Mouse (Mus musculus): ENCODE results near the gene Klk9. TPM values are rescaled to one million over a fixed set of nuclear protein-coding genes. Genes with fewer than 3 reads are reported as not detected.

Gene Klk9
- polyA plus RNA-seq, 1 experiment, result not detected

DNA sequence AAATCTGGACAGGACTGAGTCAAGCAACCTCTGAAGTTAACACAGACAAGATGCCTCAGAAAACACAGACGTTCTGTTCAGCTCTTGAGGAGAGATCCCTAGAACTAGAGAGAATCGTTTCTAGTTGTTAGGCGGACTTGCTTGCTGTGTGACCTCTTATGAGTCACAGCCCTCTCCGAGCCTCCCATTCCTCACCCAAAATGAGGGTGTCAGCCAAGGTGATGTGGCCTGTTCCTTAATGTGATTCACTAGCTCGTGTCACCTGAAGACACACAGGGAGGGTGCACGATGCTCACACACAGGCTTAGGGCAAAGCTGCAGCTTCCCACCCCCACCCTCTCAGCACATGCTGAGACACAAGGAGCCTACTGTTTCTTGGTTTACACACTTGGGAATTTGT, 11.4 kb upstream of the Klk9 start:
- WGBS, result 42% methylated on average over 6 of the region's 6 CpGs
- H3K27ac ChIP-seq (ENCODE audit: insufficient read depth, low read depth, low read length), result no peak overlapping the region
- TF ChIP-seq CTCF (IDR thresholded peaks at IDR 0.05; ENCODE audit: extremely low read depth, insufficient read length, insufficient replicate concordance, low read depth, low read length), result no peak
- TF ChIP-seq POLR2A (IDR thresholded peaks at IDR 0.05; ENCODE audit: low read depth, low read length), result no peak

DNA sequence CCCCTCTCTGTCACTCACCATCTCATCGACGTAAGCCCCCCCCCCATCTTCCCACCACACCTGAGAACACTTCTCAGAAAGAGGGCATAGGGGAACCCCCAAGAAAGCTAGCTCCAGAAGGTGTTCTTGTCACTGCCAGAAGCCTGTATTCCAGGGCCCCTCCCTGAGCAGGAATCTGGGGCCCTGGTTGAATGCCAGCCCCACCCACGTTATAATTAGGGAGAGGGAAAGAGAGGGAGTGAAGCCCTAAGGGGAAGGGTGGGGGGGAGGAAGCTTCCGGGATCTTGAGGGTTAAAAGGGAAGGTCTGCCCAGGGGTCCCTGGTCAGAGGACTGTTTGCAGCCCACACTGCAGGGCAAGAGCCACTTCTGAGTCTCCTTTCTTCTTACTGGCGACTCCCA, 10.9 kb upstream of the Klk9 start, which contains the start of gene Klk10:
TSS of gene Klk10 (plus strand) at position 290 of the 400 bp plus-strand sequence.
- H3K4me1 ChIP-seq (ENCODE audit: control insufficient read depth, insufficient read depth, insufficient read length, low read length), result 0 out of 2 replicates have a peak, but pooled peaks cover 2% of the 10 kb centered on the region
- H3K27me3 ChIP-seq (ENCODE audit: control insufficient read depth, insufficient read depth, low read length), result no peaks in the 10 kb centered on the region
- H3K36me3 ChIP-seq (ENCODE audit: control insufficient read depth, insufficient read depth, low read length), result no peaks in the 10 kb centered on the region
- H3K4me3 ChIP-seq (ENCODE audit: low read depth, low read length), result no peak within 1 kb of the TSS
- no peak within 1 kb of the TSS for H3K27ac ChIP-seq (ENCODE audit: insufficient read depth, low read depth, low read length)
- WGBS, result 22% methylated on average over 5 of the region's 5 CpGs
- TF ChIP-seq CTCF (IDR thresholded peaks at IDR 0.05; ENCODE audit: extremely low read depth, insufficient read length, insufficient replicate concordance, low read depth, low read length) (no peak), POLR2A (IDR thresholded peaks at IDR 0.05; ENCODE audit: low read depth, low read length) (no peak)

More for the DNA sequence above, 11.4 kb upstream of the Klk9 start:
- Histone ChIP-seq H3K4me1 (ENCODE audit: control insufficient read depth, insufficient read depth, insufficient read length, low read length) (0 out of 2 replicates have a peak, but pooled peaks cover 2% of the 10 kb centered on the region), H3K27me3 (ENCODE audit: control insufficient read depth, insufficient read depth, low read length) (no peaks in the 10 kb centered on the region), H3K36me3 (ENCODE audit: control insufficient read depth, insufficient read depth, low read length) (no peaks in the 10 kb centered on the region), H3K4me3 (ENCODE audit: low read depth, low read length) (no peak overlapping the region)

DNA sequence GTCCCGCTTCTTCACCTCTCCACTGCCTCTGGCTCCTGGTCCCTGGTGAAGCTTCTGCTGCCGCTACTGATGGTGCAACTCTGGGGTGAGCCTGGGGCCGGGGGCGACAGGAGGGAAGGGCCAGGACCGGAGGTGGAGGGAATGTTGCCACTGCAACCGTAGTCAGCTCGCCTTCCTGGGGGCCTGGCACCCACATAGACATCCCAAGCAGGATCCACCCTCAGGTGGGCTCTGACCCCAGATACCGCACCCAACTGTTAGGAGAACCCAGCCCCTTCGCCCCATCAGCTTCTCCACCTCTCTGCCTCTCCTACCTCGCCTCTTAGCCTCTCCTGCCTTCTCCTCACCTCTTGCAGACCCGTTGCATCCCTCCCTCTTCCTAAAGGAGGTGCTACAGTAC, 10.2 kb upstream of the Klk9 start:
- 89% methylated on average over 11 of the region's 11 CpGs for WGBS
- no peak for TF ChIP-seq CTCF (IDR thresholded peaks at IDR 0.05; ENCODE audit: extremely low read depth, insufficient read length, insufficient replicate concordance, low read depth, low read length)
- TF ChIP-seq POLR2A (IDR thresholded peaks at IDR 0.05; ENCODE audit: low read depth, low read length), result no peak
- 0 out of 2 replicates have a peak, but pooled peaks cover 2% of the 10 kb centered on the region for H3K4me1 ChIP-seq (ENCODE audit: control insufficient read depth, insufficient read depth, insufficient read length, low read length)
- no peak overlapping the region for H3K27ac ChIP-seq (ENCODE audit: insufficient read depth, low read depth, low read length)
- H3K4me3 ChIP-seq (ENCODE audit: low read depth, low read length), result no peak overlapping the region
- no peaks in the 10 kb centered on the region for H3K36me3 ChIP-seq (ENCODE audit: control insufficient read depth, insufficient read depth, low read length)
- H3K27me3 ChIP-seq (ENCODE audit: control insufficient read depth, insufficient read depth, low read length), result no peaks in the 10 kb centered on the region

DNA sequence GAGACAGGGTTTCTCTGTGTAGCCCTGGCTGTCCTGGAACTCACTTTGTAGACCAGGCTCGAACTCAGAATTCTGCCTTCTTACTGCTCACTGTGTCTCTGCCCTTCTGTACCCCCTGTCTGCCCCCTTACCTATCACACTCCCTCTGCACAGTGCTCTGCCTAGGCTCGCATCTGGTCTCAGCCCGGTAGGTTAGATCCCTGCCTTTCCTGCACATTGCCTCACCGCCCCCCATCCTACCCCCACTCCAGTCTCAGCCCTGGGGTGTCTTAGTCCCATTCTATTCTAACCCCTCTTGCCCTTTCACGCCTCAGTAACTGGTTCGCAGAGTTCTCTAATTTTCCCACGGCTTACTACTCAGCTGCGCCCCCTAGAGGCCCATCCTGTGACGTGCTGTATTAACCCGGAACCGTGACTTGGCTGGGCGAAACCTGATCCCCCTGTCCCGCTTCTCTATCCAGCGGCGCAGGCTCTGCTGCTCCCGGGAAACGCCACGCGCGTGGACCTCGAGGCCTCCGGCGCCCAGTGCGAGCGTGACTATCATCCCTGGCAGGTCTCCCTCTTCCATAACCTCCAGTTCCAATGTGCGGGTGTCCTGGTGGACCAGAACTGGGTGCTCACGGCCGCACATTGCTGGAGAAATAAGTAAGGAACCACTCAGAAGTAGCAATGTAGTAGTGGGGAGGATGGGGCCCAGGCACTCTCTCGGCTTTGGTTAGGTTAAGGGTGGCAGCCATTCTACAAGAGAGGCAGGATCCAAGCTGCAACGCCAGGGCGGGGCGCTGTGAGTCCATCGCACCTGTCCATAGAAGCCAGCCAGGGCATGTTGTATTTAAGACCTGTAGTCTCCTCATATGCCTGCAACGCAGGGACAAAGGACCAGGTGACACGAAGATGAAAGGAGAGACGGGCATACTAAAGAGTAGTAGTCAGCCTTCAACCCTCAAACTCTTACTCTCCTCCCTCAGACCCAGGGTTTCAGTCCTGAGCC, 9.1 kb upstream of the Klk9 start:
- H3K4me1 ChIP-seq (ENCODE audit: control insufficient read depth, insufficient read depth, insufficient read length, low read length), result 0 out of 2 replicates have a peak, but pooled peaks cover 2% of the 10 kb centered on the region
- TF ChIP-seq CTCF (IDR thresholded peaks at IDR 0.05; ENCODE audit: extremely low read depth, insufficient read length, insufficient replicate concordance, low read depth, low read length) (peak; percentile 81; the same call in 1 of the 2 replicates), POLR2A (IDR thresholded peaks at IDR 0.05; ENCODE audit: low read depth, low read length) (no peak)
- no peak overlapping the region for H3K27ac ChIP-seq (ENCODE audit: insufficient read depth, low read depth, low read length)
- H3K4me3 ChIP-seq (ENCODE audit: low read depth, low read length), result peak overlapping the region; percentile 46
- 10% methylated on average over 36 of the region's 36 CpGs for WGBS
- H3K27me3 ChIP-seq (ENCODE audit: control insufficient read depth, insufficient read depth, low read length), result no peaks in the 10 kb centered on the region
- no peaks in the 10 kb centered on the region for H3K36me3 ChIP-seq (ENCODE audit: control insufficient read depth, insufficient read depth, low read length)

DNA sequence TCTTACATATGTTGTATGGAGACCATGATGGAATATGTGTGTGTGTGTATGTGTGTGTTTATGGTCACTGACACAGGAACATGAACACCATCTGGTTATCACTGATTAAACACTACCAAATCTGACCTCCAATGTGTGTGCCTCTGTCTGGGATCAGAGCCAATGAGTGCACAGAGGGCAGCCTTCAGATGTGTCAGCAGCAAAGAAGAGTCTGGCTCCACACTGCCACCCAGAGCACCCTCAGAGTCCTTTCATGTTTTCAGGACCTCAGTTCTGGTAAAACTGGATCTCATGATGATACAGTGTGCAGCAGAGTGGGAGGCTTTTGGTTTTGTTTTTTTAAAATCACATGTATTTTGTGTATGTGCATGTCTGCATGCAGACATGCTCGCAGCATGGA, 6.4 kb upstream of the Klk9 start:
- H3K4me1 ChIP-seq (ENCODE audit: control insufficient read depth, insufficient read depth, insufficient read length, low read length), result 0 out of 2 replicates have a peak, but pooled peaks cover 2% of the 10 kb centered on the region
- H3K27ac ChIP-seq (ENCODE audit: insufficient read depth, low read depth, low read length), result no peak overlapping the region
- H3K36me3 ChIP-seq (ENCODE audit: control insufficient read depth, insufficient read depth, low read length), result no peaks in the 10 kb centered on the region
- no peak overlapping the region for H3K4me3 ChIP-seq (ENCODE audit: low read depth, low read length)
- WGBS, result 68% methylated on average over 1 of the region's 1 CpGs
- TF ChIP-seq POLR2A (IDR thresholded peaks at IDR 0.05; ENCODE audit: low read depth, low read length) (no peak), CTCF (IDR thresholded peaks at IDR 0.05; ENCODE audit: extremely low read depth, insufficient read length, insufficient replicate concordance, low read depth, low read length) (no peak)
- no peaks in the 10 kb centered on the region for H3K27me3 ChIP-seq (ENCODE audit: control insufficient read depth, insufficient read depth, low read length)

DNA sequence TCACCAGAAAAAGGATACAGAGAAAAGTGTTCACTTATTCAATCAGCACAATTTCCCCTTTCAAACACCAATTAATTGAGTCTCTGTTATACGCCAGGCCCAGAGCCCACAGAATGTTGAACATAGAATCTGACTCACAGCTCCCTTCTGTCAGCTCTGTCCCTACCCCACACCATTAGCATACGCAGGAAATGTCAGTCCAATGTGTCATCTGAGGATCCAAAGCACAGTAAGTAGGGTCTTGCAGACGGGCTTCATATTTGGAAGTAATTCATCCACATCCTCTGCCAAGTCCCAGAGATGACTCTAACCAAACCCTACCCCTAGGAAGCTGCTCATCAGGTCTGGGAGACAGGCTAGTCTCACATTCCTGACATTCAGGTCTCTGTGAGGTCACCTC, 3.6 kb upstream of the Klk9 start:
- Histone ChIP-seq H3K4me3 (ENCODE audit: low read depth, low read length) (no peak overlapping the region), H3K4me1 (ENCODE audit: control insufficient read depth, insufficient read depth, insufficient read length, low read length) (no peaks in the 10 kb centered on the region), H3K27ac (ENCODE audit: insufficient read depth, low read depth, low read length) (no peak overlapping the region), H3K27me3 (ENCODE audit: control insufficient read depth, insufficient read depth, low read length) (no peaks in the 10 kb centered on the region), H3K36me3 (ENCODE audit: control insufficient read depth, insufficient read depth, low read length) (no peaks in the 10 kb centered on the region)
- 81% methylated on average over 3 of the region's 3 CpGs for WGBS
- TF ChIP-seq CTCF (IDR thresholded peaks at IDR 0.05; ENCODE audit: extremely low read depth, insufficient read length, insufficient replicate concordance, low read depth, low read length), result no peak
- TF ChIP-seq POLR2A (IDR thresholded peaks at IDR 0.05; ENCODE audit: low read depth, low read length), result no peak

DNA sequence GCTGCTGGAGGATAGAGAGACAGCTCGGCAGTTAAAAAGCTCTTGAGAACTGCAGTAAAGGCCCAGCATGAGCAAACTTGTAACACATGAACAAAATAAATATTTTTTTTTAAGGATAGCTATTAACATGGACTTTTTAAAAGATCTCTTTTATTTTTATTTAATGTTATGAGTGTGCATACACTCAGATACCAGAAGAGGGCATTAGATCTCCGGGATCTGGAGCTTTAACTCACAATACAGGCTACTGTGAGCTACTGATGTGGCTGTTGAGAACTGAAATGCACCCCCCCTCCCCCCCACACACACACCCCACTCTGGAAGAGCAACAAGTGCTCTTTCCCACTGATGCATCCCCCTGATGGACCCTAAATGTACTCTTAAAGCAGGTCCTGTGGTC, 2.4 kb upstream of the Klk9 start:
- Histone ChIP-seq H3K4me3 (ENCODE audit: low read depth, low read length) (no peak overlapping the region), H3K4me1 (ENCODE audit: control insufficient read depth, insufficient read depth, insufficient read length, low read length) (no peaks in the 10 kb centered on the region), H3K27me3 (ENCODE audit: control insufficient read depth, insufficient read depth, low read length) (no peaks in the 10 kb centered on the region), H3K36me3 (ENCODE audit: control insufficient read depth, insufficient read depth, low read length) (no peaks in the 10 kb centered on the region), H3K27ac (ENCODE audit: insufficient read depth, low read depth, low read length) (no peak overlapping the region)
- 50% methylated on average over 2 of the region's 2 CpGs for WGBS
- TF ChIP-seq CTCF (IDR thresholded peaks at IDR 0.05; ENCODE audit: extremely low read depth, insufficient read length, insufficient replicate concordance, low read depth, low read length), result no peak
- no peak for TF ChIP-seq POLR2A (IDR thresholded peaks at IDR 0.05; ENCODE audit: low read depth, low read length)
